Mouse (Mus musculus) spleen, postnatal 36 days (tissue): ENCODE measurements around the gene Zfp184.

ENCODE experiments used
- DNase-seq, 2 experiments: peaks; one replicate each; pipeline ENCODE4 v3.0.0; 2022; ENCODE audit warnings: low spot score in 2 of 2, mixed read lengths in 1 of 2

Gene Zfp184

DNA sequence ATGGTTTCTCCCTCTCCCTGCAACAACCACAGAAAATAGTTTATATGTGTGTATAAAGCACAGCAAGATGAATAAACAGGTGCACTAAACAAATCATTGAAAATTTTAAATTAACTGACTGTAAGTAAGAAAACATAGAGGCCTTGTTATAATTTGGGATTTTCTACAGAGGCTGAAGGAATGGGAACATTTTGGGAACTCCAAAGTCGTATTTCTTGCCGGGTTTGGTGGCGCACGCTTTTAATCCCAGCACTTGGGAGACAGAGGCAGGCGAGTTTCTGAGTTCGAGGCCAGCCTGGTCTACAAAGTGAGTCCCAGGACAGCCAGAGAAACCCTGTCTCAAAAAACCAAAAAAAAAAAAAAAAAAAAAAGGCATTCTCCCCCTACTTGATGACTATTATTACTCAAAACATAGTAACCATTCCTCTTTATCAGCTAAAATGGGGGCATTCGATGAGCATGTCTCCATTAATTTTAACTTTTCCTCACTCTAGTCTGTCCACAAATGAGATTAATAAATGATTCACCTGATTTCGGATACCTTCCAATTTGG lies 24.1 kb upstream of the Zfp184 start:
- no peak for DNase-seq

DNA sequence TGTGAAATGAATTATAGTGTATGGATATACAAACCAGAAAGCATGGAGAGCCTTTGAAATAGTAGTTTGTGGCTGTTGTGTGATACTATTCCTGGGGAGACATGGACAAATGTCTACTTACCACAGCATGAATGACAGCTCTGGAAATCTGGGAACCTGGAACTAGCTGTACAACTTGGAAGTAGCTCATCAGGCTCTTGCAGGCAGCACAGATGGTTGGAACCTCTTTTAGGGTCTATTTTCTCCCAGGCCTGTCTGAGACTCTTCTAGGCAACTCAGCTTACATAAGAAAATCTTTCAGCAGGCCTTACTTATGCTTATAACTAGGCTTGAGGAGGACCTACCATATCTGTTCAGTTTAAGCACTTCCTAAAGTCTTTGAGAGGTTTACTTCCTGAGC lies 21.5 kb upstream of the Zfp184 start:
- no peak for DNase-seq

GRCm38 (mm10) chr13:21924734-21925335 lies 20.1 kb upstream of the Zfp184 start:
- DNase-seq, result no peak

DNA sequence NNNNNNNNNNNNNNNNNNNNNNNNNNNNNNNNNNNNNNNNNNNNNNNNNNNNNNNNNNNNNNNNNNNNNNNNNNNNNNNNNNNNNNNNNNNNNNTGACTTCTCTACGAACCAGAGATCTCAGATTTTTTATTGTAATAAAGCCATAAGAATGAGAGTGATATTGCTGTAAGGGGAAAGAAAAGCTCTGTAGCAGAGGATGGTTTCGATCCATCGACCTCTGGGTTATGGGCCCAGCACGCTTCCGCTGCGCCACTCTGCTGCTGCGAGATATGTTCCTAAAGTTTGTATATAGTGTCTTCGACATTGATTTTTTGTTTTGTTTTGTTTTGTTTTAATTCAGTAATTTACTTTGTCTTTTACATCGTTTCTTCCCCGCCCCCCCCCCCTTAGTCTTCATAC lies 13.9 kb upstream of the Zfp184 start:
- no peak for DNase-seq

- DNase-seq, result no peak
Observed at GRCm38 (mm10) chr13:21931740-21932139, 13.2 kb upstream of the Zfp184 start.

- no peak for DNase-seq
Observed at GRCm38 (mm10) chr13:21933626-21934548, 11.0 kb upstream of the Zfp184 start.

GRCm38 (mm10) chr13:21934982-21935791 lies 9.7 kb upstream of the Zfp184 start:
- DNase-seq, result peak; percentile 54 to 74

GRCm38 (mm10) chr13:21935833-21936232 lies 9.1 kb upstream of the Zfp184 start:
- no peak for DNase-seq

GRCm38 (mm10) chr13:21936968-21937367 lies 7.9 kb upstream of the Zfp184 start:
- DNase-seq, result peak; percentile 76 to 81

DNA sequence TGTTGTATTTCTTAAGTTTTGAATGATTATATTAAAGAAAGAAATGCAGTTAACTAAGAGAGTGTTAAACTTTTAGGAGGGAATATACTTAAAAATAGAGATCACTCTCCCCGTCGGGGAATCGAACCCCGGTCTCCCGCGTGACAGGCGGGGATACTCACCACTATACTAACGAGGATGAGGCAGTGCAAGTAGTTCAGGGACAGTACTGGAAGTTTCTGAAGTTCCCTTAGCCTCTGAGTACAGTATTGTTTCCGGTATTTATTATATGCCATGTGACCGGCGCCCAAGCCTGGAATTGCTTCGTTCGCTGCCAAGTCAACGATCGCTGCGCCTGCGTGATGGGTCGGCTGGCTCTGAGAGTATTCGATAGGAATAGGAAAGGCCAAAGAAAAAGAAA lies 4.7 kb upstream of the Zfp184 start:
- peak; percentile 82 to 88 for DNase-seq

DNA sequence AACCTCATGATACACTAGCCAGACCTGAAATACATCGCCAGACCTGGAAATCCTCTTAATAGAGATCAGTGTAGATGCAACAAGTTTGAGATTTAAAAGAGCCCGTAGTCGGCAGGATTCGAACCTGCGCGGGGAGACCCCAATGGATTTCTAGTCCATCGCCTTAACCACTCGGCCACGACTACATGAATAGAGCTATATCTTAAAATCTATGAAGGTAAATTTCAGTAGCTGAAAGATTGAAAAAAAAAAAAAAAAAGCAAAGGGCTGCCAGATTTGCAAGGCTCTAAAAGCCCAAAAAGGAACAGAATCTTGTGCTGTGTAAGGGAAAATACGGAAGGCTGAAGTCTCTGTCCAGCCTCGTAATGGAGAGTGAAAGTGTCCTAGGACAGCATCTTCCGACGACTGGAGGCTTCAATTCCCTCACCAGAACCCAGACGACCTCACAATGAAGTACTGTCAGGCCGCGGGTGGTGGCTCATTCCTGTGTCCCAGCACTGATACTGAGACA lies 4.0 kb upstream of the Zfp184 start:
- peak; percentile 77 to 86 for DNase-seq

DNA sequence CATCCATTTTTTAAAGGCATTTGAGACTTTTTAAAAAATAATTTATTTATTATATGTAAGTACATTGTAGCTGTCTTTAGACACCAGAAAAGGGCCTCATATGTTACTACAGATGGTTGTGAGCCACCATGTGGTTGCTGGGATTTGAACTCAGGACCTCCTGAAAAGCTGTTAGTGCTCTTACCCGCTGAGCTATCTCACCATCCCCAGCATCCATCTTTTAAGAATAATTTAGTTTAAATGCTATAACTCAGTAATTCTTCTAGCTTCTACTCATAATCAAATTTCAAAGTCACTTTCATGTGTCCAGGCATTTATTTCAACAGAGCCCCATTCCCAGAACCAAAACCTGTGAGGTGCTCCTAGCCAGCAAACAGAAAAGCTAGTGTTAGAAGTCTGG lies 1.2 kb upstream of the Zfp184 start:
- DNase-seq, result no peak

- no peak for DNase-seq
Observed at GRCm38 (mm10) chr13:21944592-21944925, 335 bp upstream of the Zfp184 start.

GRCm38 (mm10) chr13:21969269-21969668 lies 24.4 kb downstream of the Zfp184 start:
- DNase-seq, result no peak

GRCm38 (mm10) chr13:21969816-21970215 lies 24.9 kb downstream of the Zfp184 start:
- DNase-seq, result no peak

- no peak for DNase-seq
Observed at GRCm38 (mm10) chr13:21971641-21972040, 26.7 kb downstream of the Zfp184 start.

GRCm38 (mm10) chr13:21974221-21974725 lies 29.4 kb downstream of the Zfp184 start:
- peak; percentile 86 to 91 for DNase-seq

DNA sequence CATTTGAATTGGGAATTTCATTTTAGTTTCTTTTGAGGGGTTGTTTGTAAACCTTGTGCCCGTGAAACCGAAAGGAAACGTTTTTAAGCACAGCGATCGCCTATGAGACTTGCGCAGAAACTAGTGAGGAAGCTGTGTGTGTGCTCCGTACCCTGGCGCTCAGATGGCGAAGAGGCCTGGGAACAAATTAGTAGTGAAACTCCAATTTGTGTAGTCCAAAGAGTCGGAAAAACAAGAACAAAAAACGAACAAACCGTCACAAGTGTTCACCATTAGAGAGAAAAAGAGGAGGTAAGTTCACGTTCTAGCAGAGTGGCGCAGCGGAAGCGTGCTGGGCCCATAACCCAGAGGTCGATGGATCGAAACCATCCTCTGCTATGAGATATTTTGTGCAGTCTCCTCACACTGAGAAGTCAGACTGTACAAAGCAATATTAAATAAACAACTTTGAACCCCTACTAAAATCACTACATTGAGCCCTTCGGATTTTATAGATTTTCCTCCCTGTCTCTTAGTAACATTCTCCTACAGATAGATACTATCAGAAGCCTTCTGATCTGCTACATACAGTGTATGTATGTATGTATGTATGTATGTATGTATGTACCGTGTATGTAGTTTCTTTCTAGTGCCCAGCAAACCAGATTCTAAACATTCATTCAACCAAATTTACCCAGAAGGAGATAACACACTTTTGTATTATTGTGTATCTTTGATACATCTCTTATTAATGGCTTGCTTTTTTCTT lies 30.0 kb downstream of the Zfp184 start:
- DNase-seq, result peak; percentile 67 to 73

DNA sequence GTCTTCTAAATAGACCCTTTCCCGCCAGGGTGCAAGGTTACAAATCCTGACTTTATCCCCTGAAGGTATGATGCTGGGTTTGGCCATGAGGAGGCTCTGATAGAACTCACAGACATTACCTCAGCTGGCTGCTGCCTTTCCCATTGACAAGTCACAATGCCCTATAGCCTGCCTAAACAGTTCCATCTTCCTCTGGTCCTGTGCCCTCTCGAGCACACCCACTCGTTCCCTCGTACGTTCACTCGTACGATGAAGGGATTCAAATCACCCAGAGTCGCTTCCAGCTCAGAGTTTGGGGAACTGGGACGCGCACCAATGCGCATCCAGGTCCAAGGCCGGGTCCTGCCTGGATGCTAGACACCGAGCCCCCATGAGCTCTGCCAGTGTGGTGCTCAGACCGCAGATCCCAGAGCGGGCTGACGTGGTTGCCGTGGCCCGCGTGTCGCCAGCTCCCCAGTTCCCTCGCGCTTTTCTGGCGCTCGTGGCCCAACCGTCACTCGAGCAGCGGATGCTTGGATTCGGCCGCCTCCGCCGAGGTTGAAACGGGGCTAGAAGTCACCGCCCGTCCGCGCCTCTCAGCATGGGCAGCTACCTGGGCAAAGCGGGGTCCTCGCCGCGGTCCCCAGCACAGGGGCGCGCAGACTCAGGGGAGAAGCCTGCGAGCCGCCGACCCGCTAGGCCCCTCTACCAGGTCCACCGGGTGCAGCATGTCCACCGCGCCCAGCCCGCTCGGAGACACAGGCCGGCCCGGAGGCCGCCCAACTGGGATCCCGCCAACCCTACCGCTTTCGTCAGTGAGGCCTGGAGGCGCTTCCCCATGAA lies 36.3 kb downstream of the Zfp184 start, which contains the start of gene Pom121l2:
Gene Pom121l2, plus strand, starts transcription at position 214 of the 822 bp plus-strand sequence.
- DNase-seq, result no peak

- no peak for DNase-seq
Observed at GRCm38 (mm10) chr13:21981803-21982193, 36.9 kb downstream of the Zfp184 start.
